Mouse (Mus musculus): Measurements from ENCODE around the gene Inpp5b.
"Not testable (repeated sequence)": the region's sequence is repeated elsewhere in the genome, so short reads cannot be mapped to it uniquely, and the experiment has no call there.

Inpp5b gene

DNA sequence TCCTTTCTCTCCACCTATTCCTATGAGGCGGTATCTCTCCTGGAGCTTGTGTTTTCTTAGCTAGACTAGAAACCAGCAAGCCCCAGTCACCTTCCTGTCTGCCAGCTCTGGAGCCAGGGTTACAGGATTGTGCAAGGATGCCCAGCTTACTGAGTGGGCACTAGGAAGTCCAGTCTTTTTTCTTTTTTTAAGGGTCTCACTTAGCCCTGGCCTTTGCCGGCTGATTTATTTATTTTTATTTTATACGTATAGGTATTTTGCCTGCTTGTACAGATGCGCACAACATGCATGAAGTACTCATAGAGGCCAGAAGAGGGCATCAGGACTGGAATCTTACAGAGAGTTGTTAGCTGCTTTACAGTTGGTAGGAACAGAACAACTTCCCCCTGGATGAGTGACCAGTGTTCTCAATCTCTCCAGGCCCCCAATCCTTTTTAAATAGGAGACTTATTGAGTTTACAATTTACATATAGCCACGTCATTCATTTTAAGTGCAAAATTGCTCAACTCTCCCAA lies 30.8 kb upstream of the Inpp5b start:
- no peak for DNase-seq

DNA sequence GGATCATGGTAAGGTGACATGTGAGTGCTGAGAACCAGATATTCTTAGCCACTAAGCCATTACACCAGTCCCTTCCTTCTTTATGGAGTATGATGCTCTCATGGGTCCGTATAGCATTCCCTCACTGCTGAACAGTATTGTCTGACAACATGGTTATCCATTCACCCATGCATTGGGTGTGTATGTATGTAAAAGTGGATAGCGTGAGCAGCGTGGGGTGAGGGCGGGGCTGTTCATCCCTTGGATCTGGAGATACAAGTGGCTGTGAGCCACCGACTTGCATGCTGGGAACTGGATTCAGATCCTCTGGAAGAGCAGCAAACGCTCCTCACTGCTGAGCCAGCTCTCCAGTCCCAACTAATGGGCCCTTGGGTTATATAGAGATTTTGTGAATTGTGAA lies 29.0 kb upstream of the Inpp5b start:
- DNase-seq, result no peak

DNA sequence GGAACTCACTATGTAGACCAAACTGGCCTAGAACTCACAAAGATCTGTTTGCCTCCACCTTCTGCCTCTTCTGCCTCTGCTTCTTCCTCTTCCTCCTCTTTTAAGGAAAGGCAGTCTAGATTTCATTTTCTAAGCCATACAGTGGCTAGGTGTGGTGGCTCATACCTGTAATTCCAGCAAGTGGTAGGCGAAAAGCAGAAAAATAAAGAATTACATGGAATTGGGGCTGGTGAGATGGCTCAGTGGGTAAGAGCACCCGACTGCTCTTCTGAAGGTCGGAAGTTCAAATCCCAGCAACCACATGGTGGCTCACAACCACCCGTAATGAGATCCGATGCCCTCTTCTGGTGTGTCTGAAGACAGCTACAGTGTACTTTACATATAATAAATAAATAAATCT lies 27.8 kb upstream of the Inpp5b start:
- DNase-seq, result not testable (repeated sequence)

DNA sequence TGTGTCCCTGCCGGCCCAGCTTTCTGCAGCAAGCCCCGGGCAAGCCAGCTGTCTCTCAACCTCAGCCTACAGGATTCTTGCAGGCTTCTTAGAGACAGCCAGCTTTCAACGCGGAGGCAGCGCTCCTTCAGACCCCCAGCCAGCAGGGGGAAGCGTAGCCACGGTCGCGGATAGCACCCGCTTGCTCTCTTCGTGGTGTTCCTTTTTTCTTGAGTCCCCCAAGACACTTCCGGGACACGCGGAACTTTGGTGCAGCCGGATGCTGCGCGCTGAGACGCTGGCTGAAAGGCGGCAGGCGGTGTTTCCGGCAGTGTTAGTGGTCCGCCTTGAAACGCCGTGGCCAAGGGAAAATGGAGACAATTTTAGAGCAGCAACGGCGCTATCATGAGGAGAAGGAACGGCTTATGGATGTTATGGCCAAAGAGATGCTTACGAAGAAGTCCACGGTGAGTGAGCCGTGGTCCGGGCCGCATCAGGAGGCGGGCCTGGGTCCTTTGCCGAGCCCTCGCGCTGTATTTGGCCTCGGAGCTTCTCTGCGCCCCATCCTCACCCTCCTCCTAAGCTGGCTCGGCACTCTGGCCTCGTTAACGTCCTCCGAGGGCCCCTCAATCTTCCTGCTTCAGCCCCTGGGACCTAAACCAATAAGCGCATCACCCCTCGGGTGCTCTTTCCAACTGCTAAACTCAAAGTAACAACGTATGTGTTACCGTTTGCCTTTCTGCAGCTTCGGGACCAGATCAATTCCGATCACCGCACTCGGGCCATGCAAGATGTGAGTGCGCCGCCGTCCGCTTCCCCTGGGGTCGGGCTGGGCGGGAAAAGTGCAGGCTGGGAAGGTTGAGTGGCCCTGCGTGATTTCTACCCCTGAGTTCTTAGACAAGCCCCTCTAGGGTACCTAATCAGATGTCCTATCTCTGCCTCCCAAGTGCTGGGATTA lies 26.8 kb upstream of the Inpp5b start, which contains the start of gene Sf3a3:
TSS of gene Sf3a3 (plus strand) at position 232 of the 937 bp plus-strand sequence.
- DNase-seq, result peak; percentile 91

DNA sequence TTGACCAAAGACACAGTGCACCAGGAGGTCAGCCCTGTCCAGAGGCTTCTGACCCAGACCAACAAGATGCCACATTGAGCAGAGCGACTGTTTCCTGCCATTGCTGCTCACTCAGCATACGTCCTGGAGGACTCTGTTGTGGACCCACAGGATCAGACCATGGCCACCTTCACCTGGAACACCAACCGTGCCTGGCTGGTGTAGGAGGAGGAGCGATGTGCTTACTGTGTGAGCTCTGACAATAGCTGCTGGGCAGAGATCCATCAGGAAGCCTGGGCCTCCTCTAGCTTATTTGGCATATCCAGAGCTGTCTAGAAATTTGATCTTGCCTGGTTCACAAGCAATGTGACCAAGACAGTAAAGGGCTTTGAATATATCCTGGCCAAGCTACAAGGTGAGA lies 22.5 kb upstream of the Inpp5b start:
- no peak for DNase-seq

DNA sequence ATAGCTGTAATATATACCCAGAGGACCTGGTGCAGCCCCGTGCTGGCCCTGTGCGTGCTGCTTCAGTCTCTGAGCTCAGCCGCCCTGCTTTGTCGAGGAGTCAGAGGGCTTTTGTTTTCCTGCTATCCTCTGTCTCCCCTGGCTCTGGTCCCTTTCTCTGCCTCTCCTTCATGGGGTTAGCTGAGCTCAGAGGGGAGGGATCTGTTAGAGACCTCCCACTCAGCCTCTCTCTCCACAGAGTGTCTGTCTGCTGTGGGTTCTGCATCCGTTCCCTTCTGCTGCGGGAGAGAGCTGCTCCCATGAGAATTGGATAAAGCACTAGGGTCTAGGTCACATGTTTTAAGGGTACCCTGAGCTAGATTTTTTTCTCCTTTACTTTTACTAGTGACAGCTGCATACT lies 15.5 kb upstream of the Inpp5b start:
- DNase-seq, result no peak

DNA sequence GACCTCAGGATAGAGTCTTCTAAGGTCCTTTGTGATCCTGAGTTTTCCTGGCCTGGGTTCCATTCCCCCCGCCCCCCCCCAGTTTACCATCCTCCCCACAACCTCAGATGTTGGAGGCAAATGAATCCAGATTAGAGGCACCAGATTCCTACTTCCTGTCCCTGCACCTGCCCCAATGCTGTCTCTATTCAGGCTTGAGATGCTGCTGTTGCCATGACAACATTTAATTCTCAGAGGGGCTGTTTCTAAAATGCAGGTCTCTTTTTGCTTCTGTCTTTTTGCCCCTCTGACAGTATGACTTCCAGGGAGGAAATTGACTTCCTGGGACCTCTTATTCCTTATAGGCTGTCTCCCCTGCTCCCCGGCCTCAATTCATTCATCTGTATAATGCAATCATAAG lies 4.7 kb upstream of the Inpp5b start:
- DNase-seq, result no peak

DNA sequence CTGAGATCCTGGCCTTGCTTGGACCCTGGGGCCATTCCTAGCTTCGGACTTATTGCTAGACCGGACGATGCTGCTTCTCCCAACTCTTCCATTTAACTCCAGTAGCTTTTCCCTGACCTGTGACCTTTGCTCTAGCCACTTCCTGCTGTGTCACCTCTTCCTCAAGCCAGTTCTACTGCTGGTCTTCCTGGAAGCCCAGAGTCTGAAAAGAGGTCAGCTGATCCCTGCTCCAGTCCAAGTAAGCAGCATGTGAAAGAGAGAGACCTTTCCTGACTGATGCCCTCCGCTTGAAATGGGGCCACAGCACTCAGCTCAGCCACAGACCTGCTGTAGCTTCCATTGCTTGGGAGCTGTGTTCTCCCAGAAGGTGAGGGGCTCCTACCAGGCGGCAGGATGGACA lies 4.2 kb upstream of the Inpp5b start:
- DNase-seq, result no peak

DNA sequence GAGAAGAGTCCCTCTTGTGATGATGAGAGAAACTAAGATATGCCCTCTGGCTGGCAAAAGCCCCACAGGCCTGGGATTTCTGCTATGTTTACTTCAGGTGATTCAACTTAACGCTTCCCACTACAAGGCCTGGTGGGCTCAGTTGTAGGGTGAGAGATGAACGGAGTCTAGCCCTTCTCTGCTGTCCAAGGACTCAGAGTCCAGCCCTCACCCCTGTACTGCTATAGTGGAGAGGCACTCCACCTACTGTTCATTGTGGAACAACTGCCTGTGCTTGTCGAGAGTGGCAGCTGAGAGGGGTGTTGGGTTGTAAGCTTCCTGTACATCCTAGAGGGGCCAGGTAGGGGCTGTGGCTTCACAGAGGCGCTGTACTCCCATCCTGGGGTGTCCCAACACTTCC lies 3.6 kb upstream of the Inpp5b start:
- no peak for DNase-seq

DNA sequence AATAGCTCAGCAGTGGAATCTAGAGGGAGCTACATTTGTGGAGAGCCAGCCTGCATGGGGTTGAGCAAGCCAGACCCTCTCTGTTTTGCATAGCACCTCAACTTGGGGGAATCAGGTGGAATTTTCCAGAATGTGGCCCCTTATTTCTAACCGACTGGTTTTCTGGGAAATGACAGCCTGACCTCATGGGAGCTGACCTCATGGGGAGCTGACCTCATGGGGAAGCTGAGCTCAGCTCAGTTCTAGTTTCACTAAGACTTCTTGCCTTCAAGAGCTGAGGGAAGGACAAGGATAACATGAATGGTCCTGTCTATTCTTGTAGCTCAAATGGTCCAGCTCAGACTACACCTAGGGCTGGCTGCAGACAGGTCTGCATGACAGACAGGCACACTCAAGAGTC lies 2.9 kb upstream of the Inpp5b start:
- no peak for DNase-seq

DNA sequence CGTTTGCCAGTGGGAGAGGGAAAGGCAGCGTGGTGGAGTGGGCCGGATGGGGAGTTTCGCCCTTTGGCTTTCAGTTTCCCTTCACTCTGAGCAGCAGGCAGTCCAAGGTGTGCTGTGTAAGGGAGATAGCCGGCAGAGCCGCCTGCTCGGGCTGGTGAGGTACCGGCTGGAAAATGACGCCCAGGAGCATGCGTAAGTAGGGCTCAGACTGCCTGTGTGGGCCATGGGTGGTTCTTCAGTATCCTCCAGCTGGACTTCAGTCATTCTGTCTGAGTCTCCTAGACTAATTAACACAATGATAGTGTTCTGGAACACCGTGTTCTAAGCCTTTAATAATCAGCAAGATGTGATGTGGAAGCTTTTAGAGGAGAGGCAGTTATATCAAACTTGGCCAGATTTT lies 1.2 kb downstream of the Inpp5b start:
- no peak for DNase-seq

DNA sequence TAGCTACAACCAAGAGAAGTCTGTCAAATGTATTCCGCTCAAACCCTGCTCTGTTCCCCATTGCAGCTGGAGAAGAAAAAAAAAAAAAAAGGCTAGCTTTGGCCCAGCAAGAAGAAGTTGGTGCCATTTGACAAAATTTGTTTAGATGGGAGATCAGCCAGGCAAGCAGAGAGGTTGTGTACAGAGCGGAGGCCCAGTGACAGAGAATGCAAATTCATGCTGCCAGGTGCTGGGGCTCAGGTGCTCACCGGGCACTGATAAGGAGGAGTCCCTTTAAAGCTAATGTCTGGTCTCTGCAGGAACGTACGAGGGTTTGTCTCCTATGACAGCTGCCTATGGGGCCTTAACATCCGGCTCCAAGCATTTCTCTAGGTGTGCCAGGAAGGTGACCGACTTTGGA lies 4.9 kb downstream of the Inpp5b start:
- DNase-seq, result no peak

DNA sequence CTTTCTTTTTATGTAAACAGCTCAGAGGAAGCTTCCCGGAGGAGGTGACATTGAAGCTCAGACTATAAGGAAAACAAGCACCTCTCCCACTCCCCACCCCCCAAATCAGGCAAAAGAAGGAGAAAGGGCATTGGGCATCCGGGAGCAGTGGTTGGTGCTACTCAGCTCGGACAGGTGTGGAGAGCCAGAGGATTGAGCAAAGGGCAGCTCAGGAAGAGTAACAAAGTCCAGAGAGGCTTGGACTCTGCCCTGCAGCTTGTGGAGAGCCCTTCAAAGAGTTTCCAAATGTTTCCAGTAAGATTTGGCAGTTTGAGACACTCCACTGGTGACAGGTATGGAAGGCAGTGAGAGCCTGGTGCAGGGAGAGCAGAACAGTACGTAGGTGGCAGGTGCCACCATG lies 6.2 kb downstream of the Inpp5b start:
- no peak for DNase-seq

DNA sequence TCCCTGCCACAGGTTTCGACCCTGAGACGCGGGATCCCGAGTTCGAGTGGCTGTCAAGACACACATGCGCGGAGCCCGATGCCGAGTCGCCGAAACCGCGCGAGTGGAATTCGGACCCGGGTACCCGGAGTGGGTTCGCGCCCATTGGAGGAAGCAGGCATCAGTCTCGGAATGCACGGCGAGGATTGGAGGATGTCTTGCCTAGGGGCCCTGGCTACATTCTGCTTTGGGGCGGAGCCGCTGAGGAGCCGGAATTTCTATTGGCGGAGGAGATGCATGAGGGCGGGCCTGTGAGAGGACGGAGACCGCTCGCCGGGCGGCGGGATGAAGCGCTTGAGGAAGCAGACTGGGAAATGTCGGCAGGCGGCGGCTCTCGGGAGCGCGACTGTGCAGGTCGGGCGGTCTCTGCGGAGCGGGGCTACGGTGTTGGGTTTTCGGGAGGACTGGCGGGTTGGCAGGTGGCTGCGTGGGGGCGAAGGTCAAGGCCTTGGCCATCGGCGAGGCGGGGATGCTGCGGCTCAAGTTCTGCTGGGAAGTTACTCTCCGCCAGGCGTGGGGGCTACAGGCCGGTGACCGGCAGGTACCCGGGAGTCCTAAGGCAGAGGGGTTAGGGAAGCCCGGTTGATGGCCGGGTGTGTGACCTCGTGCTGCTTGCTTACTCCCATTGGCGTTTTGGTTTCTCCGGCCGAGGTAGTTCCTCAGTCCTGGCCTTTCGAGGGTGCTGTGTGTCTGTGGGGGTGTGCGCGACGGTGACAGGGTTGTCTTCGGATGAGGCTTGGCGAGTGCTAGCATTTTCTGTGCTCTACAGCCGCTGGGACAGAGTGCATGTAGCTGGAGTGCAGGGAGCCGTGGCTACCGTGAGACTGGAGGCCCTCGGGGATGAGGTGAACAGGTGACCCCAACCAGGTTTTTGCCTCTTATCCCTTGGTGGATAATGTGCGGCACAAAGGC lies 9.9 kb downstream of the Inpp5b start:
- DNase-seq, result peak; percentile 96

DNA sequence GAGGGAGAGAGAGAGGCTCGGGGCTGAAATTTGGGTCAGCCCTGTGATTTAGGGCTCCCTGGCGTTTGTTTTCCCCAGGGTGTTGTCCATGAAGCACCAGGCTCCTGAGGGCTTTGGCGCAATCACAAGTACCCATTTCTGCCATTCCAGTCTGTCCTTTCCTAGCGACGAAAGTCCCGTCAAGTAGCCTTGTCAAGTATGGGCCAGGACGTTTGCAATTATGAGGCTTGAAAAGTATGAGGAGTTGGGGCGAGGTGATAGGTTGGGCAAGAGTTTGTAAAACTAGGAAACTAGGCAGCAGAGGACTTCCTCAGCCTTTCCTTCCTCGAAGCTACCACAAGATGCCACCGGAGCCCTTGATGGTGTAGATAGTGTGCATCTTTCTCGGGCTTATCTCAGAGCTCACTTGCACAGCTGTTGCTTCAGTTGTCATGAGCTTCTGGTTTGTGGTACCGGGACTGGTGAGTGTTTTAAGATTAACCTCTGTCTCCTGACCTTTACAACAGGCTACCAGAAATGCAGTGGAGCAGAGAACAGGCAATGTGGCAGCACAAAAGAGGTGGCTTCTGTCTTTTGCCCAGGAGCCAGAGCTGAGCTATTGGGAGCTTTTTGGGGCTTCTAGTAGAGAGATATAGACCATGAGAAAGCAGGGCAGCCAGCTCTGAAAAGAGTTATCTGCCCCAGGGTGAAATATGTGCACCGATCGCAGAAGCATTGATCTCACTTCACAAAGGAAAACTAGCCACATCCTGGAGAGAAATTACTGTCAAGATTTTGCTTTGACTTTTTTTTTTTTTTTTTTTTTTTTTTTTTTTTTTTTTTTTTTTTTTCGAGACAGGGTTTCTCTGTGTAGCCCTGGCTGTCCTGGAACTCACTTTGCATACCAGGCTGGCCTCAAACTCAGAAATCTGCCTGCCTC lies 10.9 kb downstream of the Inpp5b start:
- no peak for DNase-seq

DNA sequence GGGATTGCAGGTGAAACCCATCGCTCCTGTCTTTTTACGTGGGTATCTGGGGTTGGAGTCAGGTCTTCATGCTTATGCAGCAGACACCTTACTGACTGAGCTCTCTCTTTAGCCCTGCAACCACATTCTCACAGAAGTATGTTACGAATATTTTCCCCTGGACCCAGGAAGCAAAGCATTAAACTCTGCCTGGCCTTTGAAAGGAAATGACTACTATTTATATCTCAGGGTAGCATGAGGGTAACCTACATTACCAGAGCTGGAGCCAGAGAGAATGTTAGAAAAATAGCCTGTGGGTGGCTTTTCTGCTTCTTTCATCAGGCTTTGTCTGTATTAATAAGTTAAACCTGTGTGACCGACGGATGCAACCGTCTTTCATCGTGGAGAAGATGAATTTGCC lies 13.9 kb downstream of the Inpp5b start:
- no peak for DNase-seq

DNA sequence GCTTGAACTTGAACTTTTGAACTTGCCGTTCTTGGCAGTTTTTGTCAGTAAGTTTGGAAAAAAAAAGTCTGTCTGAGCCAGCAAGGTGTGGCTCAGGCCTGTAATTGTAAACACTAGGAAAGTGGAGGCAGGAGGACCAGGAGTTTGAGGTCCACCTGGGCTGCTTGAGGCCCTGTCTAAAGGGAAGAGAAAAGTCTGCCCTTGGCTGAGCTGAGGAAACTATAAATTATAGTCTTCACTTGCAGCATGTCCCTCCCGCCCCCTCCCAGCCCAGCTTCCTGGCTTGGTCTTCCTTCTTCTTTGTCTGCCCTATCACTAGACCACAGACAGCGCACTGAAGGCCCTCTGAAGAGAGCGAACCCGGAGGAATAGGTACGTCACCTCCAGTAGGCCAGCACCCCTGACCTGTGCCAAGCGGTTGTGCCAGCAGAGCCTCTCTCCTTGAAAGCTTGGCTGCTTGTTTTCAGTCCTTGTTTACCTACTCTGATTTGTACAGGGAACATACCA lies 17.7 kb downstream of the Inpp5b start:
- no peak for DNase-seq

DNA sequence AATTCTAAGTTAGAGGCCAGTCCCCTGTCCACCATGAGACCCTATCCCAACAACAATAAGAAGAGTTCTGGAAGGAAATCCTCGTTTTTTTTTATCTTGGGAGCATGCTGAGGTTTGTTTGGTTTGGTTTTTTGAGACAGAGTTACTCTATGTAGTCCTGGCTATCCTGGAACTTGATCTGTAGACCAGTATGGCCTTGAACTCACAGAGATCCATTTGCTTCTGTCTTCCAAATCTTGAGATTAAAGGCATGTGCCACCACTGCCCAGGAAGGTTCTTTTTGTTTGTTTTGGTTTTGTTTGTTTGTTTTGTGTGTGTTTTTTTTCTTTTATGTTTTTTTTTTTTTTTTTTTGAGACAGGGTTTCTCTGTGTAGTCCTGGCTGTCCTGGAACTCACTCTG lies 19.6 kb downstream of the Inpp5b start:
- DNase-seq, result no peak

DNA sequence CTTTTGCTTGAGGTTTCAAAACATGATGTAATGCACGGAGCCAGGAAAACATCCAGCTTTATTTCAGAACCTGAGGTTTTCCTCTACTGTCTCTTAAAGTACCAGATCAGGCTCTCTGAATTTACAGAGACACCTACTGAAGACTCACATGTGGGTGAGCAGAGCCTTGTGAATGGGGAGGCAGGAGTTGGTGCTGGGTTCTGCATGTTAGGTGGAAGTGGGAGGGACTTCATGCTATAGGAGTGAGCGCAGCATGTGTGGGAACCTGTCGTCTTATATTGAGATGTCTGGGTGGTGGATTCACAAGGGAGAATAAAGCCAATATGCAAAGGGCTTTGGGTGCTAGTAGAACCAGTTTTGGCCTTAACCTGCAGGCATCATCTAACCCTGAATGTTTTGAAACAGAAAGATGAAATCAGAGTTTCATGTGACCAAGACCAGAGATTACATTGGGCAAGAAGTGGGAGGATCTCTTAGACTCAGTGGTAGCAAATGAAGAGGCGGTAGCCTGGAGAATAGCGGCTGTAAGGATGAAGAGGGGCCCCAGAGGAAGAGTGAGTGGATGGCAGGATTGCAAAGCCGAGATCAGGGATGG lies 21.3 kb downstream of the Inpp5b start:
- no peak for DNase-seq

DNA sequence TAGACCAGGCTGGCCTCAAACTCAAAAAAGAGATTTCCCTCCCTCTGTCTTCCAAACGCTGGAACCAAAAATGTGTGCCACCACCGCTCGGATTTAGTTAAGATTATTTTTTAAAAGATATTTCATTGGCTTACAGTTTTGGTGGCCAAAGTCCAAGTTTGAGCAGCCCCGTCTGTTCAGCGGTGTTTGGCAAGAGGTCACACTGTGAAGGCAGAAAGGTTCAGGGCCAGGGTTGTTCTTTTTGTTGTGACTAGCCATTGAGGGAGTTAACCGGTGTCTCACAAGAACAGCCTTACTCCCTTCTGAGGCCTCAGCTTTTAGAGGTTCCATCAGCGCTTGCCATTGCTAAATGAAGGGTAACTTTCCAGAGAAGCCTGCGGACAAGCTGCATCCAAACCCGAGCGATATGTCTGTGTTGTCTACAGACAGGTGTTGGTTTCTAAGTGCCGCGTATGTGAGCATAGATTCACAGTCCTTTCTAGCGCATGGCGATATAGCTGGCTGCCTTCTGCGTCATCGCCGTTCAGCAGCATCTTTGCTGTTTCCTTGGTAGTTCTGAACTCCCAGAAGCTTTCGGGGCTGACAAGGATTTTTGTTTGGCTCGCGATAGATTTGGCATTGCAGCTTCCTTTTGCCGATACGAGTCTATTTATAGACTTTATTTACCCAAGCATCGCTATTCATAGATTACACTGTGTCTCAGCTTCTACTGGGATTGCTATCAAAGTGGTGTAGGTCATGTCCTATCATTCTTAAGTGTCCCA lies 24.3 kb downstream of the Inpp5b start:
- no peak for DNase-seq

DNA sequence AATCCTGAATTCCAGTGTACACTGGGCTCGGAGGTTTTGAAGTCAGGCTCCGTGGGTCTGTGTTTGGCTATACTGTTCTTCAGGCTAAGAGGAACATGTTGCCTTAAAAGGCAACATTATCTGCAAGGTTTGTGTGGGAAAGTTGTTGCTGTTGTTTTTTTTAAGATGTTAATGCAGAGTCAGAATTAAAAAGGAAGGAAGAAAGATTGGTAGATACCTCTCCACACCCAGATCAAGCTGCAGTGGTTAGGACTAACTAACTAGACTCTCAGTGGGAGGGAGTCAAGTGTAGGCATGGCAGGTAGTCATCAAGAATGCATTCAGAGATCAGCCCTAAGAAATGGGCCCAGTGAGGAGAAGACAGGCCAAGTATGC lies 24.9 kb downstream of the Inpp5b start:
- DNase-seq, result no peak
